Comparison of ENCODE assay signal across 21 mouse cellular contexts in the genomic region with DNA sequence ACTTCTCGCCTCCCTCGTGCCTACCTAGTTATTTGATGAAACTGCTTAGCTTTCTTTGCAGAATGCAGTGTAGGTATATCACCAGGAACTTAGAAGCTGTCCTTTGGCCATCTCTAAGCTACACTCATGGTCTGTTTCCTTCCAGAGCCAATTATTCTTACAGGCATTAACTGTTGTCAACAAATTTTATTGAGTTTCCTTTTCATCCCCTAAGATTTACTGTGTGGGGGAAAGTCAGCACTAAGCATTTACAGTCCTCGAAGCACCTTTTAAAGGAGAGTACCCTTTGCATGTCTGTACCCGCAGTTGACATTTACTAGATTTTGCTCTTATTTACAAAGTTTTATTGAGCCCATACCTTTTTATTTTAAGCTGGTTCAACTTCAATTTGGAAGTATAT.
"Had no signal": no experiment of that assay in that cellular context is flagged by ENCODE, and none has a peak within 500 bp of the region (broad histone marks: within the 10 kb centered on the region; RNA-seq: fewer than 3 reads in every experiment).

No protein-coding gene starts in this region.

- H3K4me2 ChIP-seq: limb, embryonic 15.5 days; liver, embryonic 11.5 days; lung, embryonic 14.5 days; midbrain, embryonic 12.5 days; midbrain, embryonic 15.5 days; neural tube, embryonic 12.5 days; neural tube, embryonic 15.5 days; stomach, embryonic 15.5 days had no signal

- DNase-seq: kidney, adult 11 months; kidney, adult 9 months; kidney, postnatal 25 days; layer of hippocampus, postnatal 36 days; liver, postnatal 0 days; lung, embryonic 14.5 days; retina, postnatal 1 day; right cerebral cortex, postnatal 25 days; spleen, adult 18-20 months; thymus, postnatal 25 days had no signal

- H3K27ac ChIP-seq: left cerebral cortex, adult 2 months; limb, embryonic 15.5 days; liver, embryonic 14.5 days; macrophage; midbrain, embryonic 12.5 days; midbrain, embryonic 15.5 days; neural tube, embryonic 12.5 days; neural tube, embryonic 15.5 days; stomach, embryonic 15.5 days had no signal

- H3K4me3 ChIP-seq: left cerebral cortex, adult 2 months; limb, embryonic 15.5 days; midbrain, embryonic 12.5 days; midbrain, embryonic 15.5 days; neural tube, embryonic 12.5 days; neural tube, embryonic 15.5 days; stomach, embryonic 15.5 days had no signal

- H3K9ac ChIP-seq: limb, embryonic 15.5 days; liver, embryonic 14.5 days; liver, postnatal 0 days; lung, embryonic 14.5 days; midbrain, embryonic 12.5 days; midbrain, embryonic 15.5 days; neural tube, embryonic 12.5 days; neural tube, embryonic 15.5 days; stomach, embryonic 15.5 days had no signal

- H3K27me3 ChIP-seq: neural tube, embryonic 12.5 days; neural tube, embryonic 15.5 days; stomach, embryonic 15.5 days had no signal

- H3K9me3 ChIP-seq: limb, embryonic 15.5 days; midbrain, embryonic 12.5 days; midbrain, embryonic 15.5 days; neural tube, embryonic 12.5 days; neural tube, embryonic 15.5 days; stomach, embryonic 15.5 days had no signal

- H3K36me3 ChIP-seq: midbrain, embryonic 12.5 days; midbrain, embryonic 15.5 days; neural tube, embryonic 12.5 days; neural tube, embryonic 15.5 days; stomach, embryonic 15.5 days had no signal

- ATAC-seq: liver, postnatal 0 days; lung, postnatal 0 days; midbrain, embryonic 15.5 days had no signal

- H3K4me1 ChIP-seq: midbrain, embryonic 12.5 days; midbrain, embryonic 15.5 days; neural tube, embryonic 12.5 days had no signal
